Mouse (Mus musculus): ENCODE data around the gene Cfap45. TPM values are rescaled to one million over a fixed set of nuclear protein-coding genes. Genes with fewer than 3 reads are reported as not detected.

Gene Cfap45
- total and polyA plus RNA-seq, 3 experiments = 0.40 TPM; not detected in 2

GRCm38 (mm10) chr1:172483361-172483660, 37.3 kb upstream of the Cfap45 start:
- DNase-seq (ENCODE audit: low read depth, low spot score) = no peak
- Histone ChIP-seq H3K79me2 (ENCODE audit: control insufficient read depth, insufficient read depth, low read length, poor library complexity) (no peaks in the 10 kb centered on the region), H3K4me1 (ENCODE audit: control insufficient read depth in 1 of 2, insufficient read depth in 2 of 2, low read length in 2 of 2) (peaks cover 0 to 3% of the 10 kb centered on the region in 2 experiments; a peak in 1 of 4 replicates), H3K36me3 (ENCODE audit: control insufficient read depth in 1 of 2, insufficient read depth in 2 of 2, low read length in 2 of 2) (no peaks in the 10 kb centered on the region), H3K4me3 (ENCODE audit: control insufficient read depth in 1 of 2, insufficient read depth in 1 of 2, low read depth in 2 of 2, low read length in 2 of 2) (no peak overlapping the region), H3K9ac (ENCODE audit: control insufficient read depth, low read depth, low read length, poor library complexity, severe bottlenecking) (no peak overlapping the region), H3K9me3 (replicated peaks; ENCODE audit: insufficient read depth, low read length) (no peaks in the 10 kb centered on the region), H3K27me3 (ENCODE audit: control insufficient read depth in 1 of 2, insufficient read depth in 2 of 2, low read length in 2 of 2) (peaks cover 4 to 12% of the 10 kb centered on the region in 2 experiments; a peak in 3 of 4 replicates), H3K27ac (ENCODE audit: control insufficient read depth, low read depth, low read length) (no peak overlapping the region)
- TF ChIP-seq CTCF (IDR thresholded peaks at IDR 0.05 in 2 of 3, conservative IDR thresholded peaks at IDR 0.05 in 1 of 3; ENCODE audit: control insufficient read depth in 1 of 3, insufficient read depth in 1 of 3, low read depth in 2 of 3, low read length in 3 of 3, poor library complexity in 1 of 3, severe bottlenecking in 1 of 3) = no peak
- no peak for TF ChIP-seq NELFE (IDR thresholded peaks at IDR 0.05; ENCODE audit: low read depth, low read length)
- no peak for TF ChIP-seq ZMIZ1 (IDR thresholded peaks at IDR 0.05; ENCODE audit: low read depth, low read length)
- no peak for TF ChIP-seq JUND (IDR thresholded peaks at IDR 0.05; ENCODE audit: low read depth, low read length)
- no peak for TF ChIP-seq SIN3A (IDR thresholded peaks at IDR 0.05; ENCODE audit: low read length)
- TF ChIP-seq TAL1 (IDR thresholded peaks at IDR 0.05; ENCODE audit: low read length) = no peak
- TF ChIP-seq ZNF384 (IDR thresholded peaks at IDR 0.05; ENCODE audit: low read depth, low read length) = no peak
- no peak for TF ChIP-seq SMC3 (IDR thresholded peaks at IDR 0.05; ENCODE audit: low read depth, low read length)
- no peak for TF ChIP-seq CHD2 (IDR thresholded peaks at IDR 0.05; ENCODE audit: low read length)
- no peak for TF ChIP-seq CHD1 (IDR thresholded peaks at IDR 0.05; ENCODE audit: low read depth, low read length)
- TF ChIP-seq POLR2AphosphoS2 (IDR thresholded peaks at IDR 0.05; ENCODE audit: low read length) = no peak
- TF ChIP-seq ZC3H11A (IDR thresholded peaks at IDR 0.05; ENCODE audit: low read depth, low read length) = no peak

- H3K9me3 ChIP-seq (replicated peaks; ENCODE audit: insufficient read depth, low read length) = no peaks in the 10 kb centered on the region
- no peaks in the 10 kb centered on the region for H3K79me2 ChIP-seq (ENCODE audit: control insufficient read depth, insufficient read depth, low read length, poor library complexity)
- H3K27me3 ChIP-seq (ENCODE audit: control insufficient read depth in 1 of 2, insufficient read depth in 2 of 2, low read length in 2 of 2) = peaks cover 4 to 12% of the 10 kb centered on the region in 2 experiments; a peak in 3 of 4 replicates
- H3K36me3 ChIP-seq (ENCODE audit: control insufficient read depth in 1 of 2, insufficient read depth in 2 of 2, low read length in 2 of 2) = no peaks in the 10 kb centered on the region
- DNase-seq (ENCODE audit: low read depth, low spot score) = no peak
- no peak overlapping the region for H3K27ac ChIP-seq (ENCODE audit: control insufficient read depth, low read depth, low read length)
- TF ChIP-seq TAL1 (IDR thresholded peaks at IDR 0.05; ENCODE audit: low read length) (no peak), USF1 (IDR thresholded peaks at IDR 0.05; ENCODE audit: low read depth, low read length) (no peak), ETS1 (IDR thresholded peaks at IDR 0.05; ENCODE audit: low read depth, low read length) (no peak), GABPA (IDR thresholded peaks at IDR 0.05; ENCODE audit: low read depth, low read length) (no peak), GATA1 (IDR thresholded peaks at IDR 0.05; ENCODE audit: low read depth, low read length) (no peak), ELF1 (IDR thresholded peaks at IDR 0.05; ENCODE audit: low read depth, low read length) (no peak), BHLHE40 (IDR thresholded peaks at IDR 0.05; ENCODE audit: borderline replicate concordance, low read depth, low read length) (no peak), UBTF (IDR thresholded peaks at IDR 0.05; ENCODE audit: borderline replicate concordance, insufficient read depth, low read depth, low read length) (no peak), MEF2A (IDR thresholded peaks at IDR 0.05; ENCODE audit: extremely low read depth, insufficient replicate concordance, low read depth, low read length, poor library complexity, severe bottlenecking) (no peak), HCFC1 (IDR thresholded peaks at IDR 0.05; ENCODE audit: low read depth, low read length) (no peak), KAT2A (conservative IDR thresholded peaks at IDR 0.05; ENCODE audit: low read depth, low read length) (no peak), MAZ (IDR thresholded peaks at IDR 0.05; ENCODE audit: low read depth, low read length) (no peak), SIN3A (IDR thresholded peaks at IDR 0.05; ENCODE audit: low read length) (no peak), ZKSCAN1 (IDR thresholded peaks at IDR 0.05; ENCODE audit: low read depth, low read length) (no peak), TCF12 (IDR thresholded peaks at IDR 0.05; ENCODE audit: low read depth, low read length) (no peak), E2F4 (IDR thresholded peaks at IDR 0.05; ENCODE audit: borderline replicate concordance, low read depth, low read length) (no peak), POLR2AphosphoS5 (IDR thresholded peaks at IDR 0.05; ENCODE audit: borderline replicate concordance, low read depth, low read length) (no peak)
- no peak overlapping the region for H3K9ac ChIP-seq (ENCODE audit: control insufficient read depth, low read depth, low read length, poor library complexity, severe bottlenecking)
- peaks cover 0 to 3% of the 10 kb centered on the region in 2 experiments; a peak in 1 of 4 replicates for H3K4me1 ChIP-seq (ENCODE audit: control insufficient read depth in 1 of 2, insufficient read depth in 2 of 2, low read length in 2 of 2)
- no peak overlapping the region for H3K4me3 ChIP-seq (ENCODE audit: control insufficient read depth in 1 of 2, insufficient read depth in 1 of 2, low read depth in 2 of 2, low read length in 2 of 2)
Observed at GRCm38 (mm10) chr1:172484236-172484635, 36.4 kb upstream of the Cfap45 start.
